Mouse (Mus musculus): ENCODE measurements around the gene Itpr2. TPM values are rescaled to one million over a fixed set of nuclear protein-coding genes. Genes with fewer than 3 reads are reported as not detected.

Gene Itpr2
- polyA plus RNA-seq, 1 experiment from 2014 or later = 10.9 TPM

GRCm38 (mm10) chr6:146080546-146081512, 421.2 kb downstream of the Itpr2 start:
- TF ChIP-seq CTCF (IDR thresholded peaks at IDR 0.05; ENCODE audit: low read depth) (no peak), EP300 (optimal IDR thresholded peaks at IDR 0.05) (no peak)
- no peaks in the 10 kb centered on the region for H3K36me3 ChIP-seq (ENCODE audit: control insufficient read depth, insufficient read depth, low read length)
- no peak overlapping the region for H3K4me2 ChIP-seq (replicated peaks; ENCODE audit: low read depth)
- H3K9me3 ChIP-seq (ENCODE audit: control insufficient read depth, low read length) = no peaks in the 10 kb centered on the region
- DNase-seq (ENCODE audit: low spot score) = no peak
- 67% methylated on average over 18 of the region's 18 CpGs for WGBS
- H3K4me1 ChIP-seq (replicated peaks; ENCODE audit: control insufficient read depth, insufficient read depth) = no peaks in the 10 kb centered on the region
- no peak for ATAC-seq (ENCODE audit: low FRiP score, low TSS enrichment)
- no peak overlapping the region for H3K9ac ChIP-seq (ENCODE audit: low read length)
- no peaks in the 10 kb centered on the region for H3K27me3 ChIP-seq (ENCODE audit: control insufficient read depth, insufficient read depth, low read length)
- no peak overlapping the region for H3K27ac ChIP-seq (replicated peaks)
- H3K4me3 ChIP-seq (ENCODE audit: low read depth, low read length) = no peak overlapping the region

GRCm38 (mm10) chr6:146079734-146080443, 422.1 kb downstream of the Itpr2 start:
- 60% methylated on average over 3 of the region's 3 CpGs for WGBS
- no peak for ATAC-seq (ENCODE audit: low FRiP score, low TSS enrichment)
- Histone ChIP-seq H3K36me3 (ENCODE audit: control insufficient read depth, insufficient read depth, low read length) (no peaks in the 10 kb centered on the region), H3K9ac (ENCODE audit: low read length) (no peak overlapping the region), H3K9me3 (ENCODE audit: control insufficient read depth, low read length) (no peaks in the 10 kb centered on the region), H3K27me3 (ENCODE audit: control insufficient read depth, insufficient read depth, low read length) (no peaks in the 10 kb centered on the region), H3K4me1 (replicated peaks; ENCODE audit: control insufficient read depth, insufficient read depth) (no peaks in the 10 kb centered on the region), H3K27ac (replicated peaks) (no peak overlapping the region), H3K4me3 (ENCODE audit: low read depth, low read length) (no peak overlapping the region), H3K4me2 (replicated peaks; ENCODE audit: low read depth) (no peak overlapping the region)
- TF ChIP-seq CTCF (IDR thresholded peaks at IDR 0.05; ENCODE audit: low read depth) = no peak
- no peak for TF ChIP-seq EP300 (optimal IDR thresholded peaks at IDR 0.05)
- DNase-seq (ENCODE audit: low spot score) = no peak

- H3K4me3 ChIP-seq (ENCODE audit: low read depth, low read length) = no peak overlapping the region
- H3K4me1 ChIP-seq (replicated peaks; ENCODE audit: control insufficient read depth, insufficient read depth) = no peaks in the 10 kb centered on the region
- H3K27ac ChIP-seq (replicated peaks) = no peak overlapping the region
- no peaks in the 10 kb centered on the region for H3K9me3 ChIP-seq (ENCODE audit: control insufficient read depth, low read length)
- H3K36me3 ChIP-seq (ENCODE audit: control insufficient read depth, insufficient read depth, low read length) = no peaks in the 10 kb centered on the region
- H3K27me3 ChIP-seq (ENCODE audit: control insufficient read depth, insufficient read depth, low read length) = no peaks in the 10 kb centered on the region
- TF ChIP-seq CTCF (IDR thresholded peaks at IDR 0.05; ENCODE audit: low read depth) = peak; percentile 83
- no peak for TF ChIP-seq EP300 (optimal IDR thresholded peaks at IDR 0.05)
- H3K4me2 ChIP-seq (replicated peaks; ENCODE audit: low read depth) = no peak overlapping the region
- ATAC-seq (ENCODE audit: low FRiP score, low TSS enrichment) = peak; percentile 57; the same call in 1 of the 2 replicates
- H3K9ac ChIP-seq (ENCODE audit: low read length) = no peak overlapping the region
- 41% methylated on average over 5 of the region's 5 CpGs for WGBS
- DNase-seq (ENCODE audit: low spot score) = peak; percentile 70
These were observed 422.8 kb downstream of the Itpr2 start for GRCm38 (mm10) chr6:146079261-146079660.

- Histone ChIP-seq H3K4me3 (ENCODE audit: low read depth, low read length) (no peak overlapping the region), H3K4me1 (replicated peaks; ENCODE audit: control insufficient read depth, insufficient read depth) (no peaks in the 10 kb centered on the region), H3K27me3 (ENCODE audit: control insufficient read depth, insufficient read depth, low read length) (no peaks in the 10 kb centered on the region), H3K9ac (ENCODE audit: low read length) (no peak overlapping the region), H3K36me3 (ENCODE audit: control insufficient read depth, insufficient read depth, low read length) (no peaks in the 10 kb centered on the region), H3K27ac (replicated peaks) (no peak overlapping the region), H3K4me2 (replicated peaks; ENCODE audit: low read depth) (no peak overlapping the region), H3K9me3 (ENCODE audit: control insufficient read depth, low read length) (no peaks in the 10 kb centered on the region)
- no peak for TF ChIP-seq EP300 (optimal IDR thresholded peaks at IDR 0.05)
- no peak for TF ChIP-seq CTCF (IDR thresholded peaks at IDR 0.05; ENCODE audit: low read depth)
- DNase-seq (ENCODE audit: low spot score) (no peak), ATAC-seq (ENCODE audit: low FRiP score, low TSS enrichment) (no peak)
- WGBS = 89% methylated on average over 15 of the region's 15 CpGs
These were observed 423.9 kb downstream of the Itpr2 start for GRCm38 (mm10) chr6:146078136-146078535.

GRCm38 (mm10) chr6:146077124-146077889, 424.7 kb downstream of the Itpr2 start:
- DNase-seq (ENCODE audit: low spot score) (no peak), ATAC-seq (ENCODE audit: low FRiP score, low TSS enrichment) (no peak)
- TF ChIP-seq CTCF (IDR thresholded peaks at IDR 0.05; ENCODE audit: low read depth) = peak; percentile 38
- TF ChIP-seq EP300 (optimal IDR thresholded peaks at IDR 0.05) = no peak
- Histone ChIP-seq H3K27ac (replicated peaks) (no peak overlapping the region), H3K4me3 (ENCODE audit: low read depth, low read length) (no peak overlapping the region), H3K4me2 (replicated peaks; ENCODE audit: low read depth) (no peak overlapping the region), H3K27me3 (ENCODE audit: control insufficient read depth, insufficient read depth, low read length) (no peaks in the 10 kb centered on the region), H3K36me3 (ENCODE audit: control insufficient read depth, insufficient read depth, low read length) (no peaks in the 10 kb centered on the region), H3K4me1 (replicated peaks; ENCODE audit: control insufficient read depth, insufficient read depth) (no peaks in the 10 kb centered on the region), H3K9ac (ENCODE audit: low read length) (no peak overlapping the region), H3K9me3 (ENCODE audit: control insufficient read depth, low read length) (no peaks in the 10 kb centered on the region)
- WGBS = 77% methylated on average over 11 of the region's 11 CpGs

All from stomach, postnatal 0 days (tissue).